Mouse (Mus musculus) bone marrow macrophage, adult 2 months (primary cell): Measurements from ENCODE around the gene Capzb.

ENCODE experiments used
- CTCF ChIP-seq: IDR thresholded peaks from 2 replicates; pipeline ENCODE4 v1.5.1; 2012; ENCODE audit warnings: low read depth, mild to moderate bottlenecking, low read length, moderate library complexity
- POLR2A ChIP-seq: IDR thresholded peaks from 2 replicates; pipeline ENCODE4 v1.6.1; 2012; ENCODE audit warnings: mild to moderate bottlenecking, low read depth, low read length, borderline replicate concordance

- TF ChIP-seq CTCF (no peak), POLR2A (no peak)
These were observed 112.8 kb downstream of the Capzb start for GRCm38 (mm10) chr4:139305521-139305920.
